Mouse (Mus musculus): ENCODE results near the gene Krtap17-1. TPM values are rescaled to one million over a fixed set of nuclear protein-coding genes. Genes with fewer than 3 reads are reported as not detected.

Gene Krtap17-1
- polyA plus RNA-seq, 1 experiment from 2014 or later, result 0.69 TPM

DNA sequence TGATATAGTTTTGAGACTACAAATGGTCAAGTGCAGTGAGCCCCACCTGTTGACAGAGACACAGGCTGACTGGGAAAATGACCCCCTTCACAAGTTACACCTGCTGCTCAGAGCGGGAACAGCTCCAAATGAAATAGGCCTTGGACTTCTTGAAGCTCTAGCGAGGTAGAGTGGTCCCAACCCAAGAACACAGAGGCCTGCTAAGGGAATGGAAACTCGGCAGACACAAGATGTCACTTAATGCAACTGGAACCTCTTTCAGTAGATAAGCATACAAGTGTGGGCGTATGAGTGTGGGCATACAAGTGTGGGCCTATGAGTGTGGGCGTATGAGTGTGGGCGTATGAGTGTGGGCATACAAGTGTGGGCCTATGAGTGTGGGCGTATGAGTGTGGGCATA lies 5.3 kb upstream of the Krtap17-1 start:
- H3K27me3 ChIP-seq (replicated peaks), result 0 out of 2 replicates have a peak, but pooled peaks cover 4% of the 10 kb centered on the region
- H3K9ac ChIP-seq (replicated peaks), result no peak overlapping the region
- H3K36me3 ChIP-seq, result no peaks in the 10 kb centered on the region
- no peak for ATAC-seq (ENCODE audit: low FRiP score)
- H3K27ac ChIP-seq (replicated peaks), result no peak overlapping the region
- H3K4me1 ChIP-seq, result peaks cover 3% of the 10 kb centered on the region; the same call in 1 of the 2 replicates
- no peak overlapping the region for H3K4me3 ChIP-seq (replicated peaks)
- no peak overlapping the region for H3K4me2 ChIP-seq
- 96% methylated on average over 7 of the region's 7 CpGs for WGBS
- peaks cover 2% of the 10 kb centered on the region; the same call in 1 of the 2 replicates for H3K9me3 ChIP-seq (replicated peaks)

- Histone ChIP-seq H3K4me2 (no peak overlapping the region), H3K27me3 (replicated peaks) (peaks cover 11% of the 10 kb centered on the region; the same call in 1 of the 2 replicates), H3K36me3 (no peaks in the 10 kb centered on the region), H3K9me3 (replicated peaks) (no peaks in the 10 kb centered on the region), H3K4me3 (replicated peaks) (no peak overlapping the region), H3K27ac (replicated peaks) (peak overlapping the region; percentile 13; the same call in 1 of the 2 replicates), H3K9ac (replicated peaks) (no peak overlapping the region), H3K4me1 (peaks cover 12% of the 10 kb centered on the region)
- ATAC-seq (ENCODE audit: low FRiP score), result no peak
- 47% methylated on average over 4 of the region's 4 CpGs for WGBS
Observed at GRCm38 (mm10) chr11:99994384-99994661, 529 bp upstream of the Krtap17-1 start.

GRCm38 (mm10) chr11:99990571-99990970 lies 3.2 kb downstream of the Krtap17-1 start:
- peaks cover 8% of the 10 kb centered on the region; the same call in 1 of the 2 replicates for H3K27me3 ChIP-seq (replicated peaks)

GRCm38 (mm10) chr11:99989881-99990405 lies 3.9 kb downstream of the Krtap17-1 start:
- 88% methylated on average over 6 of the region's 6 CpGs for WGBS
- no peaks in the 10 kb centered on the region for H3K9me3 ChIP-seq (replicated peaks)
- H3K27ac ChIP-seq (replicated peaks), result no peak overlapping the region
- H3K4me2 ChIP-seq, result no peak overlapping the region
- H3K4me1 ChIP-seq, result peaks cover 21% of the 10 kb centered on the region
- peaks cover 8% of the 10 kb centered on the region; the same call in 1 of the 2 replicates for H3K27me3 ChIP-seq (replicated peaks)
- no peaks in the 10 kb centered on the region for H3K36me3 ChIP-seq
- no peak overlapping the region for H3K4me3 ChIP-seq (replicated peaks)
- no peak for ATAC-seq (ENCODE audit: low FRiP score)
- H3K9ac ChIP-seq (replicated peaks), result no peak overlapping the region

More at GRCm38 (mm10) chr11:99990571-99990970, 3.2 kb downstream of the Krtap17-1 start:
- WGBS, result 61% methylated on average over 3 of the region's 3 CpGs
- Histone ChIP-seq H3K36me3 (no peaks in the 10 kb centered on the region), H3K9ac (replicated peaks) (no peak overlapping the region), H3K4me3 (replicated peaks) (no peak overlapping the region), H3K27ac (replicated peaks) (no peak overlapping the region), H3K4me2 (no peak overlapping the region), H3K9me3 (replicated peaks) (no peaks in the 10 kb centered on the region), H3K4me1 (peaks cover 21% of the 10 kb centered on the region)
- ATAC-seq (ENCODE audit: low FRiP score), result no peak

GRCm38 (mm10) chr11:99988530-99988929 lies 5.3 kb downstream of the Krtap17-1 start:
- Histone ChIP-seq H3K27me3 (replicated peaks) (peaks cover 8% of the 10 kb centered on the region; the same call in 1 of the 2 replicates), H3K36me3 (no peaks in the 10 kb centered on the region), H3K4me3 (replicated peaks) (no peak overlapping the region), H3K9me3 (replicated peaks) (no peaks in the 10 kb centered on the region), H3K27ac (replicated peaks) (no peak overlapping the region), H3K4me1 (peaks cover 12% of the 10 kb centered on the region; the same call in 1 of the 2 replicates), H3K9ac (replicated peaks) (no peak overlapping the region), H3K4me2 (no peak overlapping the region)
- no peak for ATAC-seq (ENCODE audit: low FRiP score)
- WGBS, result 97% methylated on average over 3 of the region's 3 CpGs

- no peak within 1 kb of the TSS for H3K4me3 ChIP-seq (replicated peaks)
- 61% methylated on average over 8 of the region's 8 CpGs for WGBS
- H3K4me1 ChIP-seq, result 0 out of 2 replicates have a peak, but pooled peaks cover 9% of the 10 kb centered on the region
- peak within 1 kb of the TSS; percentile 79 for H3K27ac ChIP-seq (replicated peaks)
- no peaks in the 10 kb centered on the region for H3K27me3 ChIP-seq (replicated peaks)
- ATAC-seq (ENCODE audit: low FRiP score), result peak; percentile 53
- H3K36me3 ChIP-seq, result no peaks in the 10 kb centered on the region
- H3K9ac ChIP-seq (replicated peaks), result no peak within 1 kb of the TSS
- H3K4me2 ChIP-seq, result peak within 1 kb of the TSS; percentile 17; the same call in 1 of the 2 replicates
- H3K9me3 ChIP-seq (replicated peaks), result no peaks in the 10 kb centered on the region
Observed at GRCm38 (mm10) chr11:99986180-99986647, 7.6 kb downstream of the Krtap17-1 start, which contains the start of gene Krtap16-1. Gene Krtap16-1, minus strand, starts transcription at chr11:99986597.

DNA sequence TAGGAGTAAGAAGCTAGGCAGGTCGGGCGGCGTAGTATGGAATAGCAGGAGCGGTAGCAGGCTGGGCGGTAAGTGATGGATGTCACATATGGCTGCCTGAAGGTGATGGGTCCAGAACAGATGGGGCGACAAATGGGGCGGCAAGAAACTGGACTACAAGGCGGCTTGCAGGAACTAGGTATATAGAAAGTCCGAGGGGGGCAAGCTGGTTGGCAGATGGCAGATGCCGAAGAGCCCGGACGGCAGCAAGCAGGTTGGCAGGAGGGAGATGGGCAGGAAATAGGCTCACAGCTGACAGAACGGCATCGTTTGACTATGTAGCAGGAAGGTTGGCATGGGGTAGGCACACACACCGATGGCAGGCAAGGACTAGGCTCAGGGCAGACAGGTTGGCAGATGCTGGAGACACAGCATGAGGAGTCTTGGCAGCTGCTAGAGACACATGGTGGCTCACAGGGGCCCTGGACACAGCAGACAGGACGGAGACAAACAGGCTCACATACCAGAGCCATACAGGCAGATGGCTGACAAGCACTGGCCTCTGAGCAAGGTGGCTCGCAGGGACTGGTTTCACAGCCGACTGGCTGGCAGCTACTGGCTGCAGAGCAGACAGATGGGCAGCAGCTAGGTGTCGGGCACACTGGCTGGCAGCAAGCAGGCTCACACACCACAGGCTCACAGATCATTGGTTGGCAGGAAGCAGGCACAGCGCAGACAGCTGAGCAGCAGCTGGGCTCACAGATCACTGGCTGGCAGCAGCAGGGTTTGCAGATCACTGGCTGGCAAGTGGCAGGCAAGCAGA lies 8.3 kb downstream of the Krtap17-1 start:
- Histone ChIP-seq H3K4me3 (replicated peaks) (no peak overlapping the region), H3K36me3 (no peaks in the 10 kb centered on the region), H3K27ac (replicated peaks) (peak overlapping the region; percentile 79), H3K27me3 (replicated peaks) (no peaks in the 10 kb centered on the region), H3K4me2 (peak overlapping the region; percentile 17; the same call in 1 of the 2 replicates), H3K9ac (replicated peaks) (no peak overlapping the region), H3K4me1 (0 out of 2 replicates have a peak, but pooled peaks cover 9% of the 10 kb centered on the region), H3K9me3 (replicated peaks) (no peaks in the 10 kb centered on the region)
- peak; percentile 92 for ATAC-seq (ENCODE audit: low FRiP score)
- 65% methylated on average over 20 of the region's 20 CpGs for WGBS

- ATAC-seq (ENCODE audit: low FRiP score), result no peak
- H3K27ac ChIP-seq (replicated peaks), result no peak overlapping the region
- WGBS, result 94% methylated on average over 1 of the region's 1 CpGs
Observed at GRCm38 (mm10) chr11:99983442-99983841, 10.4 kb downstream of the Krtap17-1 start.

DNA sequence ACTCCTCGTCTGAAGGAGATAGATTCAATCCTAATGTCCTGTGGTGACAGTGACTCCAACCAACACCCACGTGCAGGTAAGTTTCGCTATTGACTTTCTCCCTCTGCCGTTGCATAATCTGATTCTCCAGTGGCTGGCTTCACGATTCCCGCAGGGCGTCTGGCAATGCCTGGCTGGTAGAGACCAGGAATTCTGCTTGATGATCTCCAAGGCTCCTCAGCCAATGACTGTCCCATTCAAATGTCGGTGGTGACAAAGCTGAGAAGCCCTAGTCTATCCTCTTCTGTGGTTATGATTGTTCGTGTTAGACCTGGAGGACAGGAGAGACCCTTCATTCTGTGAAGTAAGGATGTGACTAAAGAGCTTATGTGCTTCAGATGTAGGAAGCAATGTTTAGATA lies 11.1 kb downstream of the Krtap17-1 start:
- H3K9me3 ChIP-seq (replicated peaks), result no peaks in the 10 kb centered on the region
- H3K27ac ChIP-seq (replicated peaks), result no peak overlapping the region
- H3K4me3 ChIP-seq (replicated peaks), result no peak overlapping the region
- WGBS, result 92% methylated on average over 9 of the region's 9 CpGs
- no peaks in the 10 kb centered on the region for H3K27me3 ChIP-seq (replicated peaks)
- H3K4me2 ChIP-seq, result no peak overlapping the region
- H3K9ac ChIP-seq (replicated peaks), result no peak overlapping the region
- ATAC-seq (ENCODE audit: low FRiP score), result no peak
- H3K36me3 ChIP-seq, result no peaks in the 10 kb centered on the region
- H3K4me1 ChIP-seq, result 0 out of 2 replicates have a peak, but pooled peaks cover 9% of the 10 kb centered on the region

More at GRCm38 (mm10) chr11:99983442-99983841, 10.4 kb downstream of the Krtap17-1 start:
- Histone ChIP-seq H3K36me3 (no peaks in the 10 kb centered on the region), H3K27me3 (replicated peaks) (no peaks in the 10 kb centered on the region), H3K4me3 (replicated peaks) (no peak overlapping the region), H3K4me2 (no peak overlapping the region), H3K4me1 (0 out of 2 replicates have a peak, but pooled peaks cover 9% of the 10 kb centered on the region), H3K9me3 (replicated peaks) (no peaks in the 10 kb centered on the region), H3K9ac (replicated peaks) (no peak overlapping the region)

DNA sequence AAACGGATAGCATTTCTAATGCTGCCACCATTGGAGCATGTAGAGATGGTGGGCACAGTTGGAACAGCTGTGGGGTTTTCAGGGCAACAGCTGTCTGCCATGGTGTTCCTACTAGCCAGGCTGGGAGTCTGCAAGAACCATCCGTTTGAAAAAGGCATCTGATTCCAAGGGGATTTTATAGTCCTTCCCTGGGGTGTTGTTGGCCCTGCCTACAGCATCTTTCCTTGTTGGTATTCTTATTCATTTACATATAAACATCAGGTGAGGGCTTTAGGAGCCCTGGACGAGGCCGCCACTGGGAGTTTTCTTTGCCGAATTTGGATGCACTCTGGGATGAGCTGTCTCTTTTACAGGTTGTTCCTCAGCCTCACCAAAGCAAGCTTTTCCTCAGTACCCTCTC lies 14.8 kb downstream of the Krtap17-1 start, which contains the start of gene Krtap29-1:
Gene Krtap29-1, minus strand, starts transcription at position 101 of the 400 bp plus-strand sequence.
- Histone ChIP-seq H3K9me3 (replicated peaks) (no peaks in the 10 kb centered on the region), H3K36me3 (no peaks in the 10 kb centered on the region), H3K27me3 (replicated peaks) (no peaks in the 10 kb centered on the region), H3K4me2 (no peak within 1 kb of the TSS), H3K9ac (replicated peaks) (no peak within 1 kb of the TSS), H3K4me3 (replicated peaks) (no peak within 1 kb of the TSS), H3K4me1 (no peaks in the 10 kb centered on the region), H3K27ac (replicated peaks) (no peak within 1 kb of the TSS)
- ATAC-seq (ENCODE audit: low FRiP score), result no peak
- 55% methylated on average over 5 of the region's 5 CpGs for WGBS

- Histone ChIP-seq H3K4me2 (no peak overlapping the region), H3K4me1 (no peaks in the 10 kb centered on the region), H3K27ac (replicated peaks) (no peak overlapping the region), H3K27me3 (replicated peaks) (no peaks in the 10 kb centered on the region), H3K36me3 (no peaks in the 10 kb centered on the region), H3K9ac (replicated peaks) (no peak overlapping the region), H3K9me3 (replicated peaks) (no peaks in the 10 kb centered on the region), H3K4me3 (replicated peaks) (no peak overlapping the region)
- 62% methylated on average over 2 of the region's 2 CpGs for WGBS
- ATAC-seq (ENCODE audit: low FRiP score), result no peak
Observed at GRCm38 (mm10) chr11:99965961-99966360, 27.8 kb downstream of the Krtap17-1 start.

Data from neural tube, embryonic 15.5 days (tissue).